In genomic region chr8:109312731-109313130, GRCm38 (mm10) we compare ENCODE assay signal across 11 mouse cellular contexts.
DNase-seq lines count a peak whose midpoint lies in the region; ATAC-seq lines count a peak whose summit lies in the region.
"Had no signal": no experiment of that assay in that cellular context is flagged by ENCODE, and none has a peak within 500 bp of the region (broad histone marks: within the 10 kb centered on the region; RNA-seq: fewer than 3 reads in every experiment).

No protein-coding gene starts in this region.

- H3K4me2 ChIP-seq in heart, embryonic 11.5 days: no peak overlapping the region
- no peak overlapping the region for H3K4me2 ChIP-seq in forebrain, embryonic 14.5 days (ENCODE audit: low read length)
- H3K4me2 ChIP-seq in midbrain, embryonic 15.5 days: no peak overlapping the region

- H3K36me3 ChIP-seq in heart, embryonic 11.5 days (ENCODE audit: control insufficient read depth, insufficient read depth, low read length): no peaks in the 10 kb centered on the region
- H3K36me3 ChIP-seq in forebrain, embryonic 14.5 days (ENCODE audit: control insufficient read depth, insufficient read depth, low read length): no peaks in the 10 kb centered on the region
- H3K36me3 ChIP-seq in midbrain, embryonic 15.5 days (replicated peaks): no peaks in the 10 kb centered on the region

- H3K4me3 ChIP-seq in heart, embryonic 11.5 days (ENCODE audit: low read depth, low read length): no peak overlapping the region
- no peak overlapping the region for H3K4me3 ChIP-seq in forebrain, embryonic 14.5 days (ENCODE audit: low read depth, low read length)
- H3K4me3 ChIP-seq in midbrain, embryonic 15.5 days: no peak overlapping the region
- H3K4me3 ChIP-seq: megakaryocyte, embryonic 14.5 days had no signal

- H3K27ac ChIP-seq in heart, embryonic 11.5 days (ENCODE audit: low read depth, low read length): no peak overlapping the region
- H3K27ac ChIP-seq in forebrain, embryonic 14.5 days (ENCODE audit: low read depth, low read length): 0 out of 2 replicates have a peak overlapping the region, but pooled peaks have one; percentile 21
- H3K27ac ChIP-seq in midbrain, embryonic 15.5 days: peak overlapping the region; percentile 82

- H3K9ac ChIP-seq in heart, embryonic 11.5 days (ENCODE audit: low read depth, low read length): no peak overlapping the region
- H3K9ac ChIP-seq in forebrain, embryonic 14.5 days (ENCODE audit: low read length): no peak overlapping the region
- no peak overlapping the region for H3K9ac ChIP-seq in midbrain, embryonic 15.5 days

- ATAC-seq in heart, embryonic 11.5 days (replicated peaks; ENCODE audit: insufficient number of reproducible peaks, low FRiP score, low TSS enrichment): no peak
- no peak for ATAC-seq in forebrain, embryonic 14.5 days
- no peak for ATAC-seq in midbrain, embryonic 15.5 days (replicated peaks)

- WGBS in heart, embryonic 11.5 days (ENCODE audit: insufficient replicate concordance): 13% methylated on average over 8 of the region's 8 CpGs
- WGBS in forebrain, embryonic 14.5 days: 3% methylated on average over 8 of the region's 8 CpGs
- WGBS in midbrain, embryonic 15.5 days: 15% methylated on average over 8 of the region's 8 CpGs

- no peaks in the 10 kb centered on the region for H3K4me1 ChIP-seq in heart, embryonic 11.5 days (ENCODE audit: control insufficient read depth, insufficient read depth, low read length)
- peaks cover 26% of the 10 kb centered on the region for H3K4me1 ChIP-seq in forebrain, embryonic 14.5 days (ENCODE audit: control insufficient read depth, insufficient read depth, low read length)
- peaks cover 39% of the 10 kb centered on the region for H3K4me1 ChIP-seq in midbrain, embryonic 15.5 days
- H3K4me1 ChIP-seq: megakaryocyte, embryonic 14.5 days had no signal

- DNase-seq in heart, adult 11 months: peak; percentile 71
- peak; percentile 8 for DNase-seq in NIH3T3 (ENCODE audit: low read depth)
- no peak for DNase-seq in forebrain, embryonic 14.5 days (ENCODE audit: low spot score)
- no peak for DNase-seq in testis, postnatal 10 days (ENCODE audit: low spot score)
- no peak for DNase-seq in cerebellum, postnatal 4 days (ENCODE audit: low spot score in 2 of 2)
- DNase-seq in spleen, adult 18-20 months: no peak
- DNase-seq: kidney, postnatal 10 days; thymus, adult 18-20 months had no signal

- no peaks in the 10 kb centered on the region for H3K9me3 ChIP-seq in heart, embryonic 11.5 days (replicated peaks; ENCODE audit: control insufficient read depth, low read length)
- peaks cover 4% of the 10 kb centered on the region; the same call in 1 of the 2 replicates for H3K9me3 ChIP-seq in forebrain, embryonic 14.5 days (replicated peaks; ENCODE audit: control insufficient read depth, low read length)
- no peaks in the 10 kb centered on the region for H3K9me3 ChIP-seq in midbrain, embryonic 15.5 days

- H3K27me3 ChIP-seq in heart, embryonic 11.5 days (ENCODE audit: control insufficient read depth, insufficient read depth, low read length): no peaks in the 10 kb centered on the region
- no peaks in the 10 kb centered on the region for H3K27me3 ChIP-seq in forebrain, embryonic 14.5 days (replicated peaks; ENCODE audit: control insufficient read depth, insufficient read depth, low read length)
- H3K27me3 ChIP-seq in midbrain, embryonic 15.5 days (replicated peaks): no peaks in the 10 kb centered on the region
- H3K27me3 ChIP-seq: megakaryocyte, embryonic 14.5 days had no signal

Comparison
In these comparisons a context has a peak if more than half of its experiments do, and no peak if none do; other contexts are left out.
1. DNase-seq: peak in heart, adult 11 months (single experiment) and NIH3T3 (single experiment); none in forebrain, embryonic 14.5 days (single experiment), testis, postnatal 10 days (single experiment), cerebellum, postnatal 4 days (0 of 2) and spleen, adult 18-20 months (0 of 2).